Mouse (Mus musculus): Measurements from ENCODE around the gene Mgat5. TPM values are rescaled to one million over a fixed set of nuclear protein-coding genes. Genes with fewer than 3 reads are reported as not detected.

The Mgat5 gene
- total RNA-seq, 2 experiments from 2014 or later: 12.4 to 14.3 TPM

DNA sequence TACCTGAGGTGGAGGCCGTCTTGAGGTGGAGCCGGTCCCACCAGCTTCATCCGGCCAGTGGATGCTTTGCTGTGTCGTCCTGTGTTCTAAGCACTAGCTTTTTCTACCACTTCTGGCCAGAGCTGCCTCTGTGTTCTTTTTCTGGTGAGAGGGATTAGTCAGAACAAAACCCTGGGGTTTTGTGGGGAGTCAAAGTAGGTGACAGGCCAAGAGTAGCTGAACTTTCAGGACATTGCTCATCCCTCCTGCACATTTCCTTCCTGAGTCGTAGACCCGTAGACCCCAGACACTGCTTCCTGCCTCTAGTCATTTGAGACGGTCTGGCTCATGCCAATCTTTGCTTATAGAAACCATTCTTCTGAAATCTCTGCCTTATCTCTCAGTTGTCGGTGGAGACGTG is 140.1 kb downstream of the Mgat5 start:
- DNase-seq: no peak

GRCm38 (mm10) chr1:127346596-127347139 is 141.9 kb downstream of the Mgat5 start:
- DNase-seq: no peak

GRCm38 (mm10) chr1:127347878-127348620 is 143.2 kb downstream of the Mgat5 start:
- no peak for DNase-seq

DNA sequence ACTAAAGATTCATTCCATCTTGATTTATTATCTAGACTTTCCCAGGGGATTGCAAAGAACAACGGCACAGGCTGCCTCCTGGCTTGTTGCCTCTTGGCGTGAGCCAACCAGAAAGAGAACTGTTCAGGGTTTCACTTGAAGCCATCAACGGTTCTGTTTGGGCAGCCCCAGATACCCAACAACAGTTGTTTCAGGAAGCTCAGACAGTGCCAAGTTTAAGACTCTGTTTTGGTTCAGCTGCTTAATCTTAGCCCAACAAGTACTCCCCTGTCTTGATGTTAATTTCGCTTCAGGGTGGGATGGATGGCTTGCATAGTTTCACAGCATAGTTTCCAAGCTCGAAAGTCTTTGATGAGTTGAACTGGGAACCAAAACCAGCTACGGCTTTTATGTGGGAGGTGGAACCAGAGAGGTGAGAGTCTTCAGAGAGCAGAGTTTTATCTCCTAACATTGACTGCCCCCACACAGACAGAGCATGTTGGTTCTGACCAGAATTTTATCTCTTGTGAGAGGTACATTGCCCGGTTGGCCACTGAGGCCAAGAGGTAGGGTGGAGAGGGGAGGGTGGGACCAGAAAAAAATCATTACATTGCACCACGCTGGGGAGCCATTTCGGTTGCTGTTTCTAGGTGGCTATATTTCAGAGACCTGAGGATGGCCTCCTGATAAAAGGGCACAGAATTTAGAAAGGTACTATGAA is 144.0 kb downstream of the Mgat5 start:
- DNase-seq: no peak

DNA sequence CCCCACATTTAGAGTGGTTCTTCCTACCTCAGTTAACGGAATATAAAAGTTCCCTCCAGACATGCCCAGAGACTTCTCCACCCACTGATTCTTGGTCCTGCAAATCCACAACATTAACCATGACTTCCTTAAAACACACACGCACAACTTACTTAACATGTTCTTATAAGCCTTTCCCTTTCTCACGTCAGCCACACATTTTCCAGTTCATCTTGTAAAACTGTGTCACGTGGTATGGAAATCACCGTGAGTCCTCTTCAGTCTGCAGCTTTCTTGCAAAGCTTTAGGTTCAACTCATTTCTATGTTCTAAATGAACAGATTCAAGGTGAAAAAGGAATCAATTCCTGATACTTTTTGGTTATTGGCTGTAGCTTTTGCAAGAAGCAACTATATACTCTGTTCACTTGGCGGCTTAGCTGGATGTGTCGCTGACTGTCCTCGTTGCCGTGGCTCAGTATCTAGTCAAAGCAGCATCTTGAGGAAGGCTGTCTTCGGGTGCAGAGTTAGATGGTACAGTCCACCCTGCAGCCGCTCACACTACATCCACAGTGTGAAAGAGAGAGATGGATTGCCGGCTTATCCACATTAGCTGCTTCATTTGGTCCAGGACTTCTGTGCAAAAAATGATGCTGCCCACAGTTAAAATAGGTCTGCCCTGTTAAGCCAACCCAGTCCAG is 146.7 kb downstream of the Mgat5 start:
- no peak for DNase-seq

GRCm38 (mm10) chr1:127352131-127352793 is 147.4 kb downstream of the Mgat5 start:
- no peak for DNase-seq

GRCm38 (mm10) chr1:127353408-127353807 is 148.6 kb downstream of the Mgat5 start:
- no peak for DNase-seq

DNA sequence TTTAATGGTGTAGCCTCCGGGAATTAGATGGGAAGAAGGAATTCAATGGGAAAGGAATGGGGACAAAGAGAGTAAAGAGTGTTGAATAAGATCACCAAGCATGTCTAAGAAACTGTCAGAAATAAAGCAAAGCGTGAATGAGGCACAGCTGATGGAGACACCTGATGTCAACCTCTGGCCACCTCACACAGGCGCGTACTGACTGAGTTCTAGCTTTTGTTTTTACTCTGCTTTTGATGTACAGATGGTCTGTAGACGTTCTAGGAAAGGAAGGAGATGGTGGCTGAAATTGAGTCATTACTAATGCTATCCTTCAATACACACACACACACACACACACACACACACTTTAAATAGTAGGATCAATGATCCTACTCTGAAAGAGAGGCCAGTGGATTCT is 149.3 kb downstream of the Mgat5 start:
- DNase-seq: no peak

- DNase-seq: no peak
Observed at GRCm38 (mm10) chr1:127355034-127355433, 150.2 kb downstream of the Mgat5 start.

- peak; percentile 49 for DNase-seq
Observed at GRCm38 (mm10) chr1:127363638-127364037, 158.8 kb downstream of the Mgat5 start.

DNA sequence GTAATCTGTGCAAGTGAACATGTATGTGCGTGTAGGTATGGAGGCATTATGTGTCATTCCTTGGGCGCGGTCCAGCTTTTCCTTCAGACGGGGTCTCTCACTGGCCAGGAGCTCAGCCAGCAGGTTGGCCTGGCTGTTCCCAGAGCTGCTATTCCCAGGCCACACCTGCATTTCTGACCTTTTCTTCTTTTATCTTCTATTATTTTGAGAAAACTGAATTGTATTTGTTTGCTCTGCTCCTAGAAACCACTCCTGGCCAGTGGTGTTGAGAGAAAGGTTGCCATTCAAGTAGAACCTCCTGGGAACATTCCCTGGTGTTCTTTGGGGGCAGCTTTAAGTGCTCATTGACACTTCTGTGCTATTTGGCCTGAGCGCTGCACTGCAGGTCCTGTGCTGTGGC is 160.9 kb downstream of the Mgat5 start:
- DNase-seq: no peak

- DNase-seq: no peak
Observed at GRCm38 (mm10) chr1:127366111-127366510, 161.3 kb downstream of the Mgat5 start.

- no peak for DNase-seq
Observed at GRCm38 (mm10) chr1:127368513-127368912, 163.7 kb downstream of the Mgat5 start.

DNA sequence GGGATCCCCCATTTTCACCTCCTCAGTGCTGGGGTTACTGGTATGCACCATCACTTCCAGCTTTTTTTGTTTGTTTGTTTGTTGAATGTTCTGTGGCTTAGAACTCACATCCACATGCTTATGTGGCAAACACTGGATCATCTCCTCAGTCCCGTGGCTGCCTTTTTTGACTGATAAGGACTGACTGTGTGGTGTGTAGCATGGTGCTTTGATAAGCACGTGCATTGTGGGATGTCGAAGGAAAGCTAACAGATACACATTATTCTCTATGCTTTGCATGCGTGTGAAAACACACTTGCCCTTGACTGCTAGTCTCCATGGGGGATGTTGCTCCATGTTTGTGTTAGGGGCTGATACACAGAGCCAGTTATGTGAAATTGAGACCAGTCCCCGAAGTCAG is 164.7 kb downstream of the Mgat5 start:
- DNase-seq: no peak

DNA sequence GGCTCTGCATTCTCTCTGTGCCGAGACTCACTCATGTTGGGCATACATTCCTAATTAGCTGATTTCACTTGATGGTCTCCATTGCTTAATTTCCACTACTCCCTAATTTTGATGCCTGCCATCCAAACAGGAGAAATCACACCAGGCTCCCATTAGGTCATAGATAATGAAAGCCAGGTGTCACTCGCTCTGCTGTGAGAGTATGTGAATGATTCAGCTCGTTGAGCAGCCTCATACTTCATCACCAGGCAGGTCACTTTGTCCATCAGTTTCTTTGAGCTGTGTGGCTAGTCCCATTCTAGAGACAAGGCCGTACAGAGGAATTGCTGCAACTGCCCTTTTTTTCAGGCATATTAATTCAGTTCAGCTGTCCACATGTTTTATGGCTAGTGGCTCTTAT is 167.3 kb downstream of the Mgat5 start:
- no peak for DNase-seq

DNA sequence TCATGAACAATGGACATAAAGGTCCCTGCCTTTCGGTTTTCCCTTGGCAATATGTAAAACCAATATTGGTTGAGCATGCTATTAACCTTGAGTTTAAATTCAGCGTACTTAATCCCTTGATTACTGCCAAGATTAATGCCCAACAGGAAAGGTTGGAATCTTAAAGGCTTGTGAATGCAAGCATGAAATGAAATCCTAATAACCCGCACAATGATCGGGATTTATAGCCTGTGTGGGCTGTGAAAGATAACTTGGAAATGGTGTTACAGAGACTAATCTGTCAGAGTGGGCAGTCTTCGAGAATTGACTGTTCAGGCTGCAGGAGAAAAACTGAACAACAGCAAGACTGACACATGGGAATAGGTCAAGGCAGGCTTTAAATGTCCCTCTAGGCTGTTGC is 168.7 kb downstream of the Mgat5 start:
- no peak for DNase-seq

DNA sequence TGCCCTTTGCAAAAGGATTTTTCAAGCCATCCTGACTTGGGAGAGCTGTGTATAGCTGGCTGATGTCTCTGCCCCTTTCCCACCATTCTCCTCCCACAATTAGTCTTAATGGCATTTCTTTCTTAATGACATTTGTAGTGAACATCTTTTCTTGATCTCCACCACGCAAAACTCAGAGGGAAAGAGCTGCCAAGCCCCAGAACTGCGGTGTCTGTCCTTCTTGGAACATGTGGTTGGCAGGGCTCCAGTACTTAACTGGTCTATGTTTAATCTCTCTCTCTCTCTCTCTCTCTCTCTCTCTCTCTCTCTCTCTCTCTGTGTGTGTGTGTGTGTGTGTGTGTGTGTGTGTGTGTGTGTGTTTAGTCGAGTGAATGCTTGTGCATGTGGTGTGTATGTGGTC is 169.3 kb downstream of the Mgat5 start:
- peak; percentile 40 for DNase-seq

DNA sequence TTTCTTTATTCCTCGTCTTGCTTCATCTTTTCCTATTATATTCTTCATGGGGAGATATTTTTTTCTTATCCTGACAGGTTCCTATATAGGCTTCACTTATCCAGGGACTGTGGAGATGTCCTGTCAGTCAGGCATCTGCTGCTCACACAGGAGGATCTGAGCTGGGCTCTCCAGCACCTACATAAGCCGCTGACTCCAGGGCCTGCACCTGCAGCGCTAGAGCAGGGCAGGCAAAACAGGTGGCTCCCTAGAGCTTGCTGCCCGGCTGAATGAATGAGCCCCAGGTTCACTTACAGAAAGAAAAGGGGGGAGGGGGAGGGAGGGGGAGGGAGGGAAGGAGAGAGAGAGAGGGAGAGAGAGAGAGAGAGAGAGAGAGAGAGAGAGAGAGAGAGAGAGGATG is 175.3 kb downstream of the Mgat5 start:
- no peak for DNase-seq

DNA sequence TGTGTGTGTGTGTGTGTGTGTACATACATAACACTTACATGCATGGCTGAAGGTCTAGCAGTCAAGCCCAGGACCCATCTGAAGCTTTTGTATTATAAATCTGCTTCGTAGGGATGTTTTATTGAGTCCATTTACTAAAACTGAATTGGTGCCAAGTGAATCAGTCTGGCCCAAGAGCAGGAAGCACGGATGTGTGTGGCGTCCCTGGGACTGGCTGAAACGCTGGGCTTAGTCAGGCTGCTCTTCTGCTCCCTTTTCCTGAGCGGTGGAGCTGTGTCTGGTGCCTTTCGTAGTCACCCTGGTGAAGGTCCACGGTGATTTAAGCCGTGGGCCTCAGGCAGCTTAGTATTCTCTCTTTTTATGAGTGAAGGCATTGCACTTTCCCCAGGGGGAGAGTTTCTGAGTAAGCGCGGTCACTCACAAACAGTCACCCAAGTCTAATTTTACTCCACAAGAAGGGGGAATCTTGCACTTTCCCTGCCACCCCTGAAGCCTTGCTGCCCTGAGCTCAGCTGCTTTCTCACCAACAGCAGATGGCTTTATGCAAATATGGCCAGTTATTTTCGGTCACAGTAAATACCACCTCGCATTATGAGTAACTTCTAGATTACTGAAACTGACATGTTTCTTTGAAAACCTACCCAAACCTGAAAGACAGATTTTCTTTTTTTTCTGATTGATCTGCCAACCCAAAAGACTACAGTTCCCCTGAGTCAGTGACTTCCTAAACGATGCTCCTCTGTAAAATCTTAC is 176.1 kb downstream of the Mgat5 start:
- DNase-seq: peak; percentile 47

DNA sequence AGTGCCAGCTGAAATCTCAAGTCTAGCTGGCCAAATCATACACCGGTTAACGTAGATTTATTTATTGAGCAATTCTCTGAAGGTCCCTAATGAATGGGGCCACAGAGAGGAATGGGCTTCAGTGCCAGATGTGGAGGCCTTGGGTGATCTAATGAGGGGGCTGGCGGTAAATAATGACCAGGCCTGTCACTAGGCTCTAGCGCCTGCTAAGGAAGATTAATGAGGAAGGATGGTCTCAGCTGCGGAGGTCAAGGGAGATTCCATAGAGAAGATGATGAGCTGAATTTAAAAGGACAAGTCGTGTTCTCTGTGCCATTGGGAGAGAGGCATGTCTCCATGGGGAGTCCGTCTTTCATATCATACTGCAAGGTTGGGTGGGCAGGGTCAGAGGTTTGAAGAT is 178.3 kb downstream of the Mgat5 start:
- DNase-seq: no peak

DNA sequence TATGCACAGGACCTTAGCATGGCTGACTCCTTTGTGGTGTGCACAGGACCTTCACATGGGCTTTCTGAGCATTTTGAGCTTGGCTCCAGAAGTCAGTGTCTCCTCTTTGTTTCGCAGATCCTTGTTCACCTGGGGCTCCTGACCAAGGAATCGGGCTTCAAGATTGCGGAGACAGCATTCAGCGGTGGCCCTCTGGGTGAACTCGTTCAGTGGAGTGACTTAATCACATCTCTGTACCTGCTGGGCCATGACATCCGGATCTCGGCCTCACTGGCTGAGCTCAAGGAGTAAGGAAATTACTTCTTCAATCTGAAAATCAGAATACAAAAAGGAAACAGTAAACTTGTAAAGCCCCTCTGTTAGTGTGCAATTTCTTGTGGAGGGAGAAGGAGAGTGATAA is 182.4 kb downstream of the Mgat5 start:
- DNase-seq: no peak

GRCm38 (mm10) chr1:127387661-127388060 is 182.8 kb downstream of the Mgat5 start:
- no peak for DNase-seq
